ENCODE assay signal across 8 mouse cellular contexts in the genomic region with DNA sequence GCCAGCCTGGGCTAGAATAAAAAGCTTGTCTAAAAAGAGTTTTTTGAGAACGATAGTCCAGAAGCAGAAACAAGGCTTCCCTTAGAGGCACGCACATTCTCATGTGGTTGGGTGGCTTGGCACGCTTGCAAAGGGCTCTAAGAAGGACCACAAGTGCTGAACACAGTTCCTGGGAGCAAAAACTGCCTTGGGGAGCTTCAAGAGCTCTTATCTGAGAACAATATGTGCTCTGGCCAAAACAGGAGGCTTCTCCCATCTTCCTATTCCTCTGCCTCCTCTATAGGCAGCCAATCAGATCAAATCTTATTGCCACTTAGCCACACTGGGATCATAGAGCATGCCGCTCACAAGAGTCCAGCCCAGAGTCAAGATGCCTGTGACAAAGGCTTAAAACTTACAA. TPM values are rescaled to one million over a fixed set of nuclear protein-coding genes. Genes with fewer than 3 reads are reported as not detected.
DNase-seq lines count a peak whose midpoint lies in the region; ATAC-seq and TF ChIP-seq lines count a peak whose summit lies in the region.

No protein-coding gene starts in this region.

- no peak overlapping the region for H3K4me2 ChIP-seq in limb, embryonic 14.5 days (replicated peaks; ENCODE audit: low read depth, low read length, severe bottlenecking)
- no peak overlapping the region for H3K4me2 ChIP-seq in neural tube, embryonic 15.5 days

- 80% methylated on average over 4 of the region's 4 CpGs for WGBS in limb, embryonic 14.5 days
- WGBS in neural tube, embryonic 15.5 days: 91% methylated on average over 4 of the region's 4 CpGs

- DNase-seq in layer of hippocampus, adult 2 months (ENCODE audit: low spot score in 2 of 2): no peak
- DNase-seq in layer of hippocampus, postnatal 36 days: no peak
- peak; percentile 80 to 83 for DNase-seq in heart, adult 18-20 months
- no peak for DNase-seq in limb, embryonic 14.5 days (ENCODE audit: low spot score)
- DNase-seq in left cerebral cortex, postnatal 10 days (ENCODE audit: extremely low spot score in 1 of 2, low spot score in 2 of 2): no peak
- DNase-seq in layer of hippocampus, adult 18-20 months (ENCODE audit: low spot score in 2 of 2): no peak
- no peak for DNase-seq in c-Kit-positive CD71-positive TER-119-positive erythroid progenitor cells, embryonic 14.5 days (ENCODE audit: low spot score)

- no peaks in the 10 kb centered on the region for H3K9me3 ChIP-seq in limb, embryonic 14.5 days (ENCODE audit: control insufficient read depth, low read length)
- no peaks in the 10 kb centered on the region for H3K9me3 ChIP-seq in neural tube, embryonic 15.5 days (replicated peaks)

- ATAC-seq in limb, embryonic 14.5 days (ENCODE audit: low FRiP score, low read depth): no peak
- ATAC-seq in neural tube, embryonic 15.5 days (ENCODE audit: low FRiP score): no peak

- no peak for TF ChIP-seq CTCF in layer of hippocampus, adult 2 months (conservative IDR thresholded peaks at IDR 0.05)

- no peaks in the 10 kb centered on the region for H3K36me3 ChIP-seq in limb, embryonic 14.5 days (ENCODE audit: control insufficient read depth, insufficient read depth, low read length)
- no peaks in the 10 kb centered on the region for H3K36me3 ChIP-seq in neural tube, embryonic 15.5 days

- H3K27me3 ChIP-seq in limb, embryonic 14.5 days (ENCODE audit: control insufficient read depth, insufficient read depth, low read length): no peaks in the 10 kb centered on the region
- H3K27me3 ChIP-seq in neural tube, embryonic 15.5 days (replicated peaks): no peaks in the 10 kb centered on the region

- no peak for TF ChIP-seq POLR2A in limb, embryonic 14.5 days (IDR thresholded peaks at IDR 0.05; ENCODE audit: borderline replicate concordance, extremely low read depth, insufficient read depth, insufficient read length)

- H3K4me1 ChIP-seq in limb, embryonic 14.5 days (ENCODE audit: control insufficient read depth, insufficient read depth, low read length): peaks cover 45% of the 10 kb centered on the region
- peaks cover 20% of the 10 kb centered on the region for H3K4me1 ChIP-seq in neural tube, embryonic 15.5 days

- intact Hi-C loops in left cerebral cortex, postnatal 10 days (cut with DNase I): no loop called here

- no peak overlapping the region for H3K4me3 ChIP-seq in layer of hippocampus, adult 2 months
- no peak overlapping the region for H3K4me3 ChIP-seq in limb, embryonic 14.5 days (replicated peaks; ENCODE audit: low read length)
- H3K4me3 ChIP-seq in neural tube, embryonic 15.5 days (replicated peaks): no peak overlapping the region

- H3K27ac ChIP-seq in layer of hippocampus, adult 2 months: peak overlapping the region; percentile 69
- H3K27ac ChIP-seq in limb, embryonic 14.5 days (replicated peaks; ENCODE audit: low read depth, low read length): peak overlapping the region; percentile 61; the same call in 1 of the 2 replicates
- peak overlapping the region; percentile 63; the same call in 1 of the 2 replicates for H3K27ac ChIP-seq in neural tube, embryonic 15.5 days (replicated peaks)

- H3K9ac ChIP-seq in limb, embryonic 14.5 days (ENCODE audit: low read depth, low read length, severe bottlenecking): no peak overlapping the region
- H3K9ac ChIP-seq in neural tube, embryonic 15.5 days (replicated peaks): no peak overlapping the region

RNA-seq across cellular contexts. Expression of a gene that starts 18.3 kb away (rescaled TPM):
- total RNA-seq in layer of hippocampus, adult 2 months (2021): 10 to 100 TPM; 31.2 to 34.2 TPM
- total RNA-seq in layer of hippocampus, postnatal 36 days (2021): 10 to 100 TPM; 36.3 to 40.6 TPM
- 100 to 1,000 TPM; 253 to 258 TPM for total RNA-seq in heart, adult 18-20 months (2021)
- polyA plus RNA-seq in limb, embryonic 14.5 days (2012; rRNA removed): 68.0 and 72.1 TPM in 2 replicates
- 88.2 and 98.9 TPM in 2 replicates for polyA plus RNA-seq in limb, embryonic 14.5 days (2014; fragmentation: Nextera tagmentation; extraction: Ambion mirVana)
- polyA plus RNA-seq in neural tube, embryonic 15.5 days (2015; fragmentation: Nextera tagmentation; extraction: Ambion mirVana): 45.3 and 62.7 TPM in 2 replicates
- 10 to 100 TPM; 27.1 to 27.6 TPM for total RNA-seq in left cerebral cortex, postnatal 10 days (2021)
- 10 to 100 TPM; 40.1 to 40.2 TPM for total RNA-seq in layer of hippocampus, adult 18-20 months (2021)

Comparison
In these comparisons a context has a peak if more than half of its experiments do, and no peak if none do; other contexts are left out.
1. DNase-seq: peak in heart, adult 18-20 months (2 of 2); none in layer of hippocampus, adult 2 months (0 of 2), layer of hippocampus, postnatal 36 days (0 of 2), limb, embryonic 14.5 days (single experiment), left cerebral cortex, postnatal 10 days (0 of 2), layer of hippocampus, adult 18-20 months (0 of 2) and c-Kit-positive CD71-positive TER-119-positive erythroid progenitor cells, embryonic 14.5 days (single experiment).
2. RNA of a gene that starts 18.3 kb away (total RNA-seq): 253 to 258 TPM in heart, adult 18-20 months; 36.3 to 40.6 TPM in layer of hippocampus, postnatal 36 days, 40.1 to 40.2 TPM in layer of hippocampus, adult 18-20 months, 31.2 to 34.2 TPM in layer of hippocampus, adult 2 months and 27.1 to 27.6 TPM in left cerebral cortex, postnatal 10 days; every median in the first group is over 4 times any median in the second.
3. Peak in every context shown above with its lines, with median percentiles within 50 percentile points of each other: H3K27ac ChIP-seq.